Mouse (Mus musculus): ENCODE data around the gene Ybx3. TPM values are rescaled to one million over a fixed set of nuclear protein-coding genes. Genes with fewer than 3 reads are reported as not detected.

The Ybx3 gene
- total RNA-seq, 2 experiments from 2014 or later, result 101 to 110 TPM

DNA sequence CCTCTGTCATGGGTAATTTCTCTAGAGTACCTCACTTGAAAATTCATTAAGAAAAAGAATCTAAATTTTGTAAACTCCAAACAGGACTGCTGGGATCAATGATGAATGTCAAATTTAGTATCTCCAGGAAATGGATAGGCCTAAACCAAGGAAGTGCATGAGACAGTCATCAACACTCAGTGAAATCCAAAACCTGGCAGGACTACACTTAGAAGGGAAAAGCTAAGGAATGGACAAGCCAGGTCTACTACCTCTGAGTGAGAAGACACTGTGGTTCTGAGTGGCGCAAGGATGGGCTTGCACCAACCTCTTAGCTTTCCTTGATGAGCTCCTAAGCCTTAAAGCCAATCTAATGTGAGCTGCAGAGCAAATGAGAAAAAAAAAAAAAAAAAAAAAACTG is 2.8 kb downstream of the Ybx3 start:
- DNase-seq (ENCODE audit: low spot score in 2 of 2), result no peak

- DNase-seq (ENCODE audit: low spot score in 2 of 2), result no peak
Measured at GRCm38 (mm10) chr6:131383713-131384330, 4.5 kb downstream of the Ybx3 start.

GRCm38 (mm10) chr6:131382984-131383337 is 5.3 kb downstream of the Ybx3 start:
- peak; percentile 29 to 32 for DNase-seq (ENCODE audit: low spot score in 2 of 2)

DNA sequence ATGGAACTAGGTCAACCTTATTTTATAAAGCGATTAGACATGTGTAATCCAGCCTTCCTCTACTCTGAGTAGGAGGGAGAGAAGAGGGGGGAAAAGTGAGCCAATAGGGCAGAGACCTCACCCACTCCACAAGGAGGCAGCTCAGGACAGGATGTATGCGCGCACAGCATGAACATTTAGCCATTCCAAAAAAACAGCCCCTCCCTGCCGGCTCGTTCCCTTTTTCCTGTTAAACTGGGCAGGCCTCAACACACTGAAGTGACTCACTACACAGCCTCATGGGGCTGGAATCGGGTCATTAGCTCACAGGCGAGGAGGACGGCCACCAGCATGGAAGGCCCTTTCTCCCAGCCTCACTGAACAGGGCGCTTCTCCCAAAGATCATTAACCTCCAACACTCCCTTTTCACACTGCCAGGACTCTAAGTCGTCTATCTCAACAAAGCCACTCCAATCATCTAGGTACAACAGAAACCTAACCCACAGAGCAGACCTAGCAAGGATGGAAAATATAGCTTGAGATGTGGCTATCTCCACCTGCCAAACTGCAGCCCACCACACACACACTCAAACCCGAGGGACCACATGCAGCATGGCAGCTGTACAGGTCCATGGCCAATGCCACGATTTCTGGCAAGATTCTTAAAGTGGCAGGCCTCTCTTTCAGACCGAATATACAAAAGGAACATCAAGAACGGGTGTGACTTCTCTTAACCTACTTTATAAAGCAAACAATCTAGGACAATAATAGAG is 5.9 kb downstream of the Ybx3 start:
- peak in 1 of 2 experiments; percentile 25 for DNase-seq (ENCODE audit: low spot score in 2 of 2)

DNA sequence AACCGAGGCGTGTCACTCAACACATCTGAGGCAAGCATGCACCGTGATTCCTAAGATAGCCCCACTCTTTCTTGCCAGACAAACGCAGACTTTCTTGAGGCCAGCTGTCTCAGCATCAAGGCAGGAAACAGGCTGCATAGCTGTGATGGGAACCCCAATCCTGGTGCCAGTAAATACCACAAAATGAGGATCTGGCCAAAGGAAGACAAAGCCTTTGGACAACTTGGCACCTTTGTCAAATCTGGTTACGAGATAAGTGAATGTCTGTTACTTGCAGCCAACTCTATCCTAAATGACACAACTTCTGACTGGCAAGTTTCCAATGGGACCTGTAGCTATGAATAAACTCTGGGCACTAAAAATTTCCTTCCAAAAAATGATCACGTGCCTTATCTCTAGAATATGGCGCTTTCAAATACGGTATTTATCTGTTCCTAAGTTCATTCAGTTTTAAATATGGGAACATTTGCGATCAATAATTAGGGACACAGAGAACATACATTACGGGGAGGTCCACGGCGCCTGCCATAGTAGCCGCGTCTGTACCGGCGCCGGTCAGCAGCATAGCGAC is 9.3 kb downstream of the Ybx3 start:
- no peak for DNase-seq (ENCODE audit: low spot score in 2 of 2)

- no peak for DNase-seq (ENCODE audit: low spot score in 2 of 2)
Measured at GRCm38 (mm10) chr6:131377378-131377777, 10.9 kb downstream of the Ybx3 start.

- no peak for DNase-seq (ENCODE audit: low spot score in 2 of 2)
Measured at GRCm38 (mm10) chr6:131374594-131375340, 13.5 kb downstream of the Ybx3 start.

GRCm38 (mm10) chr6:131373160-131373559 is 15.1 kb downstream of the Ybx3 start:
- no peak for DNase-seq (ENCODE audit: low spot score in 2 of 2)

GRCm38 (mm10) chr6:131370767-131371166 is 17.5 kb downstream of the Ybx3 start:
- DNase-seq (ENCODE audit: low spot score in 2 of 2), result no peak

DNA sequence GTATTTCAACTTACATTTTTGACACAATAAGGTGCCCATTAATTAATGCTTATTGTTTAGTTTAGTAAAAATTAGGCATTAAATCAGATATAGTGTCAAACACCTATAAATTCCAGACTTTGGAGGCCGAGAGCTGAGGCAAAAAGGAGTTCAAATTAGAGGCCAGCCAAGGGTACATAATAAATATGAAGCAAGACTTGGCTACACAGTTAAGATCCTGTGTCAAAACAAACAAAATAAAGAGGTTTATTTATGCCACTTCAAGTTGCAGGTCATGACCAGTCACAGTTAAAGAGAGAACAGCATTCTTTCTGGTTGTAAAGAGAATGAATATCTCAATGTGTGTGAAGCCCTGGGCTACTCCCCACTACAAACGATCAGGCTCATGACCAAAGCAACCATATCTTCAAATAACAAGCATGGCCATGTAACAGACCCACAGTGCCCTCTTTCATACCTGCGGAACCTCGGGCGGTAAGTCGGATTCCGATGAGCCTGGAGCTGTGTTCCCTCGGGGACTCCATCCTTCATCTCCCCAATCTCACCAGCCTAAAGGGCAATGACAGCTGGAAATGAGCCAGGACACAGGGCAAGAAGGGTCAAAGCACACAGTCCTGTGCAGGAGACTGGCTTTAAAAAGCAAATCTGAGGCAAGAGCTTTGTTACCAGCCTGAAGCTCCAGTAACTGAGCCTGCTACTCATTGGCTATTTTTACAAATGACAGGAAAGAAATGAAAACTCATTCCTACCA is 18.2 kb downstream of the Ybx3 start:
- no peak for DNase-seq (ENCODE audit: low spot score in 2 of 2)

DNA sequence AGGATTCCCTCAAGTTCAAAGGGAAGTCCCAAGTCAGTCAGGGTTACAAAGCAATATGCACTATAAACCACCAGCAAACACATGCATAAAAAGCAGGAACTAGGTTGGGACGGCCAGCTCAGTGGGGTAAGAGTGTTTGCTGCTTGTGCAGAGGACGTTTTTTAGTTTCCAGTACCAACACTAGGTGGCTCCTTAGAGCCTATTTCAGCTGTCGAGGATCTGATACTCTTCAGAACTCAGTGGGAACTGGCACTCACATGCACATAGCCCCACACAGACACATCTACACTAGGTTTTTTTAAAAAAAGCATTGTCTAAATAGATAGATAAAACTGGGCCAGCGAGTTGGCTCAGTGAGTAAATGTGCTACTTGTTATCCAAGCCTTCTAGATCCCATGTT is 21.2 kb downstream of the Ybx3 start:
- peak in 1 of 2 experiments; percentile 47 for DNase-seq (ENCODE audit: low spot score in 2 of 2)

DNA sequence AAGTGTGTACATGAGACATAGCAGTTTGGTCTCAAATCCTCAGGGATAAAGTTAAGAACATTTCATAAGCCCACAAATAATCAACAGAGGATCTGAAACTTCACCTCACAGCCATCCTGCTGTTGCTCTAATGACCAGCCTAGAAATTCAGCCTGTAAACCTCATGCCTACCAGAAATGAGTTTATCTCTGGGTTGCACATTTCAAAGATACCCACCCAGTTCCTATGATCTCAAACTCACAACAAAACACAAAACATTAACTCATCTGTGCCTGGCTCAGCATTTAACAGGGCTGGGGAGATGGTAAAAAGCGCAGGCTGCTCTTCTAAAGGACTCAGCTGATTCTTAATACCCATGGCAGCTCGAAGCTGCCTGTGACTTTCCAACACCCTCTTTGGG is 23.9 kb downstream of the Ybx3 start:
- no peak for DNase-seq (ENCODE audit: low spot score in 2 of 2)

- no peak for DNase-seq (ENCODE audit: low spot score in 2 of 2)
Measured at GRCm38 (mm10) chr6:131362987-131363765, 25.1 kb downstream of the Ybx3 start.

GRCm38 (mm10) chr6:131360693-131361092 is 27.6 kb downstream of the Ybx3 start:
- peak; percentile 25 to 28 for DNase-seq (ENCODE audit: low spot score in 2 of 2)

DNA sequence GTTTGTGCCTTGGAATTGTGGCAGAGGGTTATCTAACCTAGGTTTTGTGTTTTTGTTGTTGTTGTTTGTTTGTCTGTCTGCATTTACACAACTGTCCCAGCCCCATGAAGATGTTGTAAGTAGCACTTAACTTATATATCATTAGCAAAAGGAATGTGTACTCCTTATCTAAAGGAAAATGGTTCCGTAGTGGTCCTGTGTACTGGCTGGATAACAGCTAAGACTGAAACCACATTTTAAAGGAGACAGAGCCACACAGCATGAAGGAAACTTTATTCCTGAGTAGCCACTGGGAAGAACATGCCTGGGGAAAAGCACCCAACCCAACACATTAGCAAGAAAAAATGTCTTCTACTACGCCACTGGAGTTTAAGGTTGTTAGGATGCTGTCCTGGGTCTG is 28.7 kb downstream of the Ybx3 start:
- DNase-seq (ENCODE audit: low spot score in 2 of 2), result no peak

DNA sequence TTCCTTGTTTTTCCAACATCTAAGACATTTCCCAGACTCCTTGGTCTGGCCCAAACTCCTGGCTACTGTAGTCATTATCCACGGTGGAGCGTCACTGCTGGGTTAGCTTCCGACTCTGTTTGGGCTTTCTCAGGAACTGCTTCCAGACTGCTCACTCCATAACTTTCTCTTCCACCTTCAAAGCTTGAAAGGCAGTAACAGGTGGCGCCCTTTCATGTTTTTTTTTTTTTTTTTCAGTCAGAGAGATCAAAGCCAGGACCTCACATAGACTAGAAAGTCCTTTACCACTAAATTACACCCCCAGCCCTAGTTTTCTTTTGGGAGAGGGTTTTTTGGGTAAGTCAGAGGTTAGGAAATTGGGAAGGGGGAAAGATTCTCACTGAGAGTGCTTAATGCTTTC is 33.4 kb downstream of the Ybx3 start:
- no peak for DNase-seq (ENCODE audit: low spot score in 2 of 2)

DNA sequence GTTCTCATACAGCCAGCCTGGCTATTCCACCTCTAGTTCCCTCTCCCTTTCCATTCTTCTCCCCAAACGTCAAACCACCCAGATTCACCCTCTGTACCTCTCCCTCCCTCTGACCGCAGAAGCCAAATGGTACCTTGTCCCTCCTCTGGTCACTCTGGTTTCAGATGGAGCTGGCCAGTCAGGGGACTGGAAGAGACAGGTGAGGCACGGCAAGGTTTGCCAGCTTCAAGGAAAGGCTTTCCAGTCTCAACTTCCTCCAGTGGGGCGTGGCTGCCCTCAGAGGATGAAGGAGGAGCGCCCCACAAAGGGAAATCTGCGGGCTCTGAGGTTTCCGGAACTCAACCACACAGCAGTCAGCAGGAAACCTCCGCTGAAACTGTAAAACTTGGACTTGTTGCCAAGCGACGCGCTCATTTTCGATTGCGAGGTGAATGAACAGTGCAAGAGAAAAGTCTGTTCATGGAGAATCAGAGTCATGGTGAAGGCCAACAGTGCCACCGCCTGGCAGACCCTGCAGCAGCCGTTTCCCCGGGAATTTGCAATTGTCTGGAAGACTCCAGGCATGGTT is 34.8 kb downstream of the Ybx3 start, which contains the start of gene Styk1:
Gene Styk1 (minus strand): TSS at position 246 of the 568 bp plus-strand sequence.
- DNase-seq (ENCODE audit: low spot score in 2 of 2), result peak; percentile 84 to 89

- no peak for DNase-seq (ENCODE audit: low spot score in 2 of 2)
Measured at GRCm38 (mm10) chr6:131347026-131347425, 41.2 kb downstream of the Ybx3 start.

DNA sequence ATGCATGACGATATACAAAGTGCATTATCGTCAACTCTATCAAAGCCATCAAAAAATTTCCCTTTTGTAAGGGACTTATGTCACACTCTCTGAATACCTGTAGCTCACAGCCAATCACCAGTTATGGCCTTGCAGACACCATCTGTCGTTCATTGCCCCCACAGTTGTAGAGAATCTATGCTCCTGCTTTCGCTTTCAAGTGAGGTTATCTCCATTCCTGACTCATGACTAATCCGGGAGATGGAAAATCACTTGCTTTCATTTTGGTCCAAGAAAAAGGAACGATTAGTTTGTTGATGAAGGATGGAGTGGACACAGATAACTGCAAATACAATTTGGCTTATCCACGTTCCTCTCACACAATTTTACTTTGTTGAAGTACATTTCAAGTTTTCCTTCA is 43.9 kb downstream of the Ybx3 start:
- DNase-seq (ENCODE audit: low spot score in 2 of 2), result no peak

DNA sequence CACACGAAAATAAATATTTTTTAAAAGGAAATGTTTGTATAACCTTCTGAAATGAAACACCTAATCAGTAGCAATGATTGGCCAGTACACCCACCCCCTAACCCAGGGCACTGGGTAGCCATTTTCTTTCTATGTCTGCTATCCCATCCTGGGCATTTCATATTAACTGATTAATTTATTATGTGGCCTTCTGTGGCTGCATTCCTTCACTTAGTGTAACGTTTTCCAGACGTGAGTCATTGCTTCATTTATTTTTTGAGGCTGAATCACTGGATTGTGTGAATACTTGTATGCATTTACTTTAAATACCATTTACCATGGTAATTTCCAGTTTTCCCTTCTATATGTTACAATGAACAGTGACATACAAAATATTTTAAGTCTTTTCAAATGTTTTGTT is 48.2 kb downstream of the Ybx3 start:
- DNase-seq (ENCODE audit: low spot score in 2 of 2), result no peak

Data from layer of hippocampus, postnatal 10 days (tissue).